Mouse (Mus musculus): ENCODE measurements around the gene D930007J09Rik. TPM values are rescaled to one million over a fixed set of nuclear protein-coding genes. Genes with fewer than 3 reads are reported as not detected.

The D930007J09Rik gene
- polyA plus RNA-seq, 1 experiment from 2014 or later, result not detected

Other genes with a start within 250 kb of the D930007J09Rik start
- gene Mylk4, start 18.9 kb downstream of the D930007J09Rik start, polyA plus RNA-seq (2015; fragmentation: Nextera tagmentation; extraction: Ambion mirVana), result 0.14 and 0.55 TPM in 2 replicates
- 33.9 and 35.6 TPM in 2 replicates for gene Wrnip1, start 811 bp downstream of the D930007J09Rik start, polyA plus RNA-seq (2015; fragmentation: Nextera tagmentation; extraction: Ambion mirVana)
- 1.9 and 2.5 TPM in 2 replicates for gene Serpinb1a, start 48.3 kb upstream of the D930007J09Rik start, polyA plus RNA-seq (2015; fragmentation: Nextera tagmentation; extraction: Ambion mirVana)
- not detected in 2 replicates for gene Serpinb1c, start 95.4 kb upstream of the D930007J09Rik start, polyA plus RNA-seq (2015; fragmentation: Nextera tagmentation; extraction: Ambion mirVana)
- gene Serpinb6b, start 162.4 kb upstream of the D930007J09Rik start, polyA plus RNA-seq (2015; fragmentation: Nextera tagmentation; extraction: Ambion mirVana), result 1.7 and 2.5 TPM in 2 replicates
- gene Serpinb9, start 200.4 kb upstream of the D930007J09Rik start, polyA plus RNA-seq (2015; fragmentation: Nextera tagmentation; extraction: Ambion mirVana), result 2.4 and 3.1 TPM in 2 replicates
- gene Serpinb9b, start 224.6 kb upstream of the D930007J09Rik start, polyA plus RNA-seq (2015; fragmentation: Nextera tagmentation; extraction: Ambion mirVana), result 0.14 and 0.17 TPM in 2 replicates